Mouse (Mus musculus): ENCODE measurements around the gene Pigk. TPM values are rescaled to one million over a fixed set of nuclear protein-coding genes. Genes with fewer than 3 reads are reported as not detected.

The Pigk gene
- polyA plus RNA-seq, 1 experiment, result 20.7 TPM

GRCm38 (mm10) chr3:152728238-152728637, 14.3 kb downstream of the Pigk start:
- DNase-seq (ENCODE audit: low spot score), result no peak

GRCm38 (mm10) chr3:152733011-152733410, 19.1 kb downstream of the Pigk start:
- no peak for DNase-seq (ENCODE audit: low spot score)

- DNase-seq (ENCODE audit: low spot score), result no peak
These were observed 19.6 kb downstream of the Pigk start for GRCm38 (mm10) chr3:152733513-152733912.

- no peak for DNase-seq (ENCODE audit: low spot score)
These were observed 20.2 kb downstream of the Pigk start for GRCm38 (mm10) chr3:152734100-152734499.

GRCm38 (mm10) chr3:152735601-152736250, 21.8 kb downstream of the Pigk start:
- no peak for DNase-seq (ENCODE audit: low spot score)

- no peak for DNase-seq (ENCODE audit: low spot score)
These were observed 30.4 kb downstream of the Pigk start for GRCm38 (mm10) chr3:152744301-152744700.

GRCm38 (mm10) chr3:152745611-152746010, 31.7 kb downstream of the Pigk start:
- DNase-seq (ENCODE audit: low spot score), result no peak

- no peak for DNase-seq (ENCODE audit: low spot score)
These were observed 35.6 kb downstream of the Pigk start for GRCm38 (mm10) chr3:152749461-152749871.

- no peak for DNase-seq (ENCODE audit: low spot score)
These were observed 36.0 kb downstream of the Pigk start for GRCm38 (mm10) chr3:152749881-152750280.

GRCm38 (mm10) chr3:152752911-152753310, 39.0 kb downstream of the Pigk start:
- DNase-seq (ENCODE audit: low spot score), result no peak

- DNase-seq (ENCODE audit: low spot score), result no peak
These were observed 39.4 kb downstream of the Pigk start for GRCm38 (mm10) chr3:152753345-152753744.

- DNase-seq (ENCODE audit: low spot score), result no peak
These were observed 40.2 kb downstream of the Pigk start for GRCm38 (mm10) chr3:152753920-152754764.

GRCm38 (mm10) chr3:152755515-152755914, 41.6 kb downstream of the Pigk start:
- DNase-seq (ENCODE audit: low spot score), result no peak

GRCm38 (mm10) chr3:152756896-152757295, 43.0 kb downstream of the Pigk start:
- DNase-seq (ENCODE audit: low spot score), result no peak

GRCm38 (mm10) chr3:152757464-152758393, 43.8 kb downstream of the Pigk start:
- no peak for DNase-seq (ENCODE audit: low spot score)

- no peak for DNase-seq (ENCODE audit: low spot score)
These were observed 44.7 kb downstream of the Pigk start for GRCm38 (mm10) chr3:152758500-152759032.

GRCm38 (mm10) chr3:152761116-152761515, 47.2 kb downstream of the Pigk start:
- DNase-seq (ENCODE audit: low spot score), result no peak

- no peak for DNase-seq (ENCODE audit: low spot score)
These were observed 47.8 kb downstream of the Pigk start for GRCm38 (mm10) chr3:152761661-152762060.

GRCm38 (mm10) chr3:152762302-152762701, 48.4 kb downstream of the Pigk start:
- DNase-seq (ENCODE audit: low spot score), result no peak

- DNase-seq (ENCODE audit: low spot score), result no peak
These were observed 49.4 kb downstream of the Pigk start for GRCm38 (mm10) chr3:152763139-152763882.
